Mouse (Mus musculus) MEL (cell line): ENCODE data around the gene Matn4. TPM values are rescaled to one million over a fixed set of nuclear protein-coding genes. Genes with fewer than 3 reads are reported as not detected.

Source experiments
- DNase-seq: peaks from one replicate; pipeline ENCODE4 v3.0.0; 2011; ENCODE audit warnings: low read depth, low spot score
- H3K27ac ChIP-seq: 2 replicates; pipeline ENCODE4 v1.5.1; 2012; ENCODE audit warnings: low read depth, mild to moderate bottlenecking, control low read depth, low read length, moderate library complexity; ENCODE audit not compliant: control insufficient read depth
- H3K27me3 ChIP-seq, 2 experiments: fragments of 150-350 bp in 1 of 2; sonication (generic) in 1 of 2; 2 replicates each; pipeline ENCODE4 v1.6.1; 2012; ENCODE audit warnings: low read length in 2 of 2, mild to moderate bottlenecking in 2 of 2, improper control_type of control experiment in 1 of 2, moderate library complexity in 1 of 2; ENCODE audit not compliant: insufficient read depth in 2 of 2, control insufficient read depth in 1 of 2
- H3K36me3 ChIP-seq, 2 experiments: 2 replicates each; pipeline ENCODE4 v1.6.1; 2012 to 2014; ENCODE audit warnings: low read length in 2 of 2, improper control_type of control experiment in 1 of 2, inconsistent platforms in 1 of 2, mild to moderate bottlenecking in 1 of 2; ENCODE audit not compliant: insufficient read depth in 2 of 2, control insufficient read depth in 1 of 2
- H3K4me1 ChIP-seq, 2 experiments: fragments of 150-350 bp in 1 of 2; sonication (generic) in 1 of 2; 2 replicates each; pipeline ENCODE4 v1.6.1; 2012; ENCODE audit warnings: low read length in 2 of 2, improper control_type of control experiment in 1 of 2, mild to moderate bottlenecking in 1 of 2; ENCODE audit not compliant: insufficient read depth in 2 of 2, control insufficient read depth in 1 of 2
- H3K4me3 ChIP-seq, 2 experiments: fragments of 150-350 bp in 1 of 2; sonication (generic) in 1 of 2; 2 replicates each; pipeline ENCODE4 v1.5.1; 2012; ENCODE audit warnings: low read depth in 2 of 2, low read length in 2 of 2, mild to moderate bottlenecking in 2 of 2, moderate library complexity in 2 of 2, control low read depth in 1 of 2, improper control_type of control experiment in 1 of 2; ENCODE audit not compliant: control insufficient read depth in 1 of 2, insufficient read depth in 1 of 2
- H3K79me2 ChIP-seq: 2 replicates; pipeline ENCODE4 v1.6.1; 2012; ENCODE audit warnings: mild to moderate bottlenecking, low read length, moderate library complexity; ENCODE audit not compliant: control insufficient read depth, poor library complexity, insufficient read depth
- H3K9ac ChIP-seq: 2 replicates; pipeline ENCODE4 v1.6.1; 2012; ENCODE audit warnings: low read depth, mild to moderate bottlenecking, control low read depth, low read length, moderate library complexity; ENCODE audit not compliant: control insufficient read depth, poor library complexity, severe bottlenecking
- H3K9me3 ChIP-seq: fragments of 150-350 bp; sonication (generic); replicated peaks from 2 replicates; pipeline ENCODE4 v1.6.1; 2012; ENCODE audit warnings: mild to moderate bottlenecking, low read length, improper control_type of control experiment, moderate library complexity; ENCODE audit not compliant: insufficient read depth
- BHLHE40 ChIP-seq: IDR thresholded peaks from 2 replicates; pipeline ENCODE4 v1.6.1; 2012; ENCODE audit warnings: low read depth, mild to moderate bottlenecking, inconsistent platforms, low read length, improper control_type of control experiment, borderline replicate concordance
- CHD1 ChIP-seq: IDR thresholded peaks from 2 replicates; pipeline ENCODE4 v1.6.1; 2012; ENCODE audit warnings: low read depth, mild to moderate bottlenecking, inconsistent platforms, low read length, improper control_type of control experiment
- E2F4 ChIP-seq: IDR thresholded peaks from 2 replicates; pipeline ENCODE4 v1.6.1; 2011; ENCODE audit warnings: low read depth, low read length, improper control_type of control experiment, borderline replicate concordance
- ELF1 ChIP-seq: IDR thresholded peaks from 2 replicates; pipeline ENCODE4 v1.6.1; 2014; ENCODE audit warnings: low read depth, mild to moderate bottlenecking, inconsistent platforms, low read length, improper control_type of control experiment, moderate library complexity
- ETS1 ChIP-seq: IDR thresholded peaks from 2 replicates; pipeline ENCODE4 v1.6.1; 2012; ENCODE audit warnings: low read depth, mild to moderate bottlenecking, inconsistent platforms, low read length, improper control_type of control experiment, moderate library complexity
- HCFC1 ChIP-seq: IDR thresholded peaks from 2 replicates; pipeline ENCODE4 v1.6.1; 2012; ENCODE audit warnings: low read depth, mild to moderate bottlenecking, inconsistent platforms, low read length, improper control_type of control experiment, moderate library complexity
- KAT2A ChIP-seq: conservative IDR thresholded peaks from 2 replicates; pipeline ENCODE4 v1.6.1; 2012; ENCODE audit warnings: low read depth, low read length, improper control_type of control experiment, inconsistent platforms
- MAFK ChIP-seq: IDR thresholded peaks from 2 replicates; pipeline ENCODE4 v1.6.1; 2011; ENCODE audit warnings: low read depth, mild to moderate bottlenecking, low read length, improper control_type of control experiment, borderline replicate concordance
- MAX ChIP-seq: IDR thresholded peaks from 2 replicates; pipeline ENCODE4 v1.6.1; 2011; ENCODE audit warnings: low read length, improper control_type of control experiment
- MAZ ChIP-seq: IDR thresholded peaks from 2 replicates; pipeline ENCODE4 v1.6.1; 2012; ENCODE audit warnings: low read depth, mild to moderate bottlenecking, inconsistent platforms, low read length, improper control_type of control experiment
- MEF2A ChIP-seq: IDR thresholded peaks from 2 replicates; pipeline ENCODE4 v1.6.1; 2014; ENCODE audit warnings: low read depth, mild to moderate bottlenecking, inconsistent platforms, low read length, improper control_type of control experiment; ENCODE audit not compliant: poor library complexity, insufficient replicate concordance, severe bottlenecking; ENCODE audit errors: extremely low read depth
- MYB ChIP-seq: IDR thresholded peaks from 2 replicates; pipeline ENCODE4 v1.6.1; 2011; ENCODE audit warnings: mild to moderate bottlenecking, low read depth, low read length, improper control_type of control experiment
- NRF1 ChIP-seq: IDR thresholded peaks from 2 replicates; pipeline ENCODE4 v1.6.1; 2014; ENCODE audit warnings: low read depth, mild to moderate bottlenecking, inconsistent platforms, low read length, improper control_type of control experiment, moderate library complexity; ENCODE audit not compliant: poor library complexity, insufficient read depth, severe bottlenecking
- POLR2AphosphoS5 ChIP-seq: IDR thresholded peaks from 2 replicates; pipeline ENCODE4 v1.6.1; 2012; ENCODE audit warnings: low read depth, borderline replicate concordance, mild to moderate bottlenecking, inconsistent platforms, low read length, moderate library complexity, mixed read lengths
- RAD21 ChIP-seq: IDR thresholded peaks from 2 replicates; pipeline ENCODE4 v1.6.1; 2011; ENCODE audit warnings: mild to moderate bottlenecking, low read depth, low read length, improper control_type of control experiment
- SMC3 ChIP-seq: IDR thresholded peaks from 2 replicates; pipeline ENCODE4 v1.6.1; 2011; ENCODE audit warnings: low read depth, low read length, improper control_type of control experiment
- TBP ChIP-seq: IDR thresholded peaks from 2 replicates; pipeline ENCODE4 v1.8.0; 2011; ENCODE audit warnings: low read depth, low read length, improper control_type of control experiment
- TCF12 ChIP-seq: IDR thresholded peaks from 2 replicates; pipeline ENCODE4 v1.6.1; 2014; ENCODE audit warnings: low read depth, mild to moderate bottlenecking, inconsistent platforms, low read length, improper control_type of control experiment, moderate library complexity
- UBTF ChIP-seq: IDR thresholded peaks from 2 replicates; pipeline ENCODE4 v1.6.1; 2012; ENCODE audit warnings: low read depth, mild to moderate bottlenecking, inconsistent platforms, low read length, improper control_type of control experiment, moderate library complexity, borderline replicate concordance; ENCODE audit not compliant: insufficient read depth
- USF1 ChIP-seq: IDR thresholded peaks from 2 replicates; pipeline ENCODE4 v1.6.1; 2014; ENCODE audit warnings: low read depth, mild to moderate bottlenecking, inconsistent platforms, low read length, improper control_type of control experiment, moderate library complexity
- ZKSCAN1 ChIP-seq: IDR thresholded peaks from 2 replicates; pipeline ENCODE4 v1.6.1; 2012; ENCODE audit warnings: low read depth, mild to moderate bottlenecking, inconsistent platforms, low read length, improper control_type of control experiment, moderate library complexity
- ZNF384 ChIP-seq: IDR thresholded peaks from 2 replicates; pipeline ENCODE4 v1.6.1; 2012; ENCODE audit warnings: low read depth, mild to moderate bottlenecking, inconsistent platforms, low read length, improper control_type of control experiment
- polyA plus RNA-seq, 2 experiments: library from polyadenylated mRNA; stranded (reverse) in 1 of 2; unstranded in 1 of 2; fragments of >175 nt in 1 of 2; fragments of >200 nt in 1 of 2; gene quantifications; 2 replicates each; pipeline versions ENCODE4 v1.2.1 to v1.2.4; 2012; ENCODE audit warnings: low replicate concordance in 2 of 2, low read depth in 1 of 2; ENCODE audit not compliant: insufficient read length in 2 of 2, insufficient read depth in 1 of 2, missing spikeins in 1 of 2
- total RNA-seq: library from RNA; depleted of rRNA; stranded (reverse); fragments of 300-350 nt; gene quantifications from 2 replicates; pipeline ENCODE4 v1.2.3, GENCODE M21; 2012

The Matn4 gene
- total and polyA plus RNA-seq, 3 experiments = not detected

DNA sequence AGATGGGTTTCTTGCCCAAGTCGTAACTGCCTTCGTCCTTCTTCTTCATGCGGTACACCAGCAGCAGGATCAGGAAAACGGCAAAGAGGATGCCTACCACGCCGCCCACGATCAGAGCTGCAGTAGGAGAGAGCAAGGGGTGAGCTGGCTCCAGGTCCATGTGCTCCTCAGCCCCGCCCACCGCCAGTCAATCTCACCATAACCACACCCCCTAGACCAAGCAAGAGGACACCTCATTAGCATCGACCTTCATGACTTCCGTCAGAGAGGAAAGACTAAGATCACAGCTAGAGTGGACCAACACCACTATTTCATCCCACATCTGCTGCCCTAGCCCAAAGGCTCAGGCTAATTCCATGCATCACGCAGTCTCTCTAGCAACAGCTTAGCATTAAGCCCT lies 21.2 kb upstream of the Matn4 start:
- TF ChIP-seq MEF2A (no peak), E2F4 (no peak), TBP (no peak), ZNF384 (no peak), RAD21 (no peak), MYB (no peak), ETS1 (no peak), CHD1 (no peak), HCFC1 (no peak), TCF12 (no peak), BHLHE40 (no peak), POLR2AphosphoS5 (no peak), MAX (no peak), ELF1 (no peak), SMC3 (no peak), MAZ (no peak), USF1 (no peak), UBTF (no peak), MAFK (no peak)
- Histone ChIP-seq H3K36me3 (no peaks in the 10 kb centered on the region), H3K27ac (no peak overlapping the region), H3K4me1 (no peaks in the 10 kb centered on the region), H3K4me3 (no peak overlapping the region), H3K9me3 (no peaks in the 10 kb centered on the region), H3K79me2 (no peaks in the 10 kb centered on the region), H3K9ac (no peak overlapping the region), H3K27me3 (peaks cover 0 to 8% of the 10 kb centered on the region in 2 experiments)
- no peak for DNase-seq

- Histone ChIP-seq H3K27ac (no peak overlapping the region), H3K27me3 (peaks cover 0 to 8% of the 10 kb centered on the region in 2 experiments), H3K4me3 (no peak overlapping the region), H3K36me3 (no peaks in the 10 kb centered on the region), H3K79me2 (no peaks in the 10 kb centered on the region), H3K9me3 (no peaks in the 10 kb centered on the region), H3K4me1 (no peaks in the 10 kb centered on the region), H3K9ac (no peak overlapping the region)
- TF ChIP-seq ZKSCAN1 (no peak), MEF2A (no peak), KAT2A (no peak), NRF1 (no peak)
- DNase-seq = no peak
These were observed 20.4 kb upstream of the Matn4 start for GRCm38 (mm10) chr2:164425401-164425800.
